Mouse (Mus musculus): ENCODE measurements around the gene Naa25. TPM values are rescaled to one million over a fixed set of nuclear protein-coding genes. Genes with fewer than 3 reads are reported as not detected.

The Naa25 gene
- polyA plus RNA-seq, 1 experiment from 2014 or later, result 53.4 TPM

GRCm38 (mm10) chr5:121387126-121387525, 10.6 kb upstream of the Naa25 start:
- no peak overlapping the region for H3K27ac ChIP-seq (ENCODE audit: low read depth, low read length)
- no peaks in the 10 kb centered on the region for H3K36me3 ChIP-seq (ENCODE audit: control insufficient read depth, insufficient read depth, low read length)
- H3K9me3 ChIP-seq (ENCODE audit: control insufficient read depth, low read length), result no peaks in the 10 kb centered on the region
- H3K4me1 ChIP-seq (replicated peaks; ENCODE audit: control insufficient read depth, insufficient read depth, low read length), result peaks cover 8% of the 10 kb centered on the region; the same call in 1 of the 2 replicates
- H3K4me3 ChIP-seq (ENCODE audit: low read depth, low read length), result no peak overlapping the region
- H3K4me2 ChIP-seq (ENCODE audit: low read depth, low read length, severe bottlenecking), result no peak overlapping the region
- H3K27me3 ChIP-seq (ENCODE audit: control insufficient read depth, insufficient read depth, low read length), result peaks cover 4% of the 10 kb centered on the region; the same call in 1 of the 2 replicates
- H3K9ac ChIP-seq (ENCODE audit: low read length), result no peak overlapping the region
- DNase-seq (ENCODE audit: low spot score) (no peak), ATAC-seq (replicated peaks; ENCODE audit: low FRiP score) (no peak)
- 67% methylated on average over 4 of the region's 4 CpGs for whole genome bisulfite sequencing

GRCm38 (mm10) chr5:121389106-121389505, 8.6 kb upstream of the Naa25 start:
- no peak overlapping the region for H3K27ac ChIP-seq (ENCODE audit: low read depth, low read length)
- H3K4me3 ChIP-seq (ENCODE audit: low read depth, low read length), result no peak overlapping the region
- no peak overlapping the region for H3K4me2 ChIP-seq (ENCODE audit: low read depth, low read length, severe bottlenecking)
- no peaks in the 10 kb centered on the region for H3K36me3 ChIP-seq (ENCODE audit: control insufficient read depth, insufficient read depth, low read length)
- 72% methylated on average over 7 of the region's 7 CpGs for WGBS
- peaks cover 8% of the 10 kb centered on the region; the same call in 1 of the 2 replicates for H3K4me1 ChIP-seq (replicated peaks; ENCODE audit: control insufficient read depth, insufficient read depth, low read length)
- DNase-seq (ENCODE audit: low spot score), result no peak
- H3K9ac ChIP-seq (ENCODE audit: low read length), result no peak overlapping the region
- H3K9me3 ChIP-seq (ENCODE audit: control insufficient read depth, low read length), result no peaks in the 10 kb centered on the region
- peaks cover 4% of the 10 kb centered on the region; the same call in 1 of the 2 replicates for H3K27me3 ChIP-seq (ENCODE audit: control insufficient read depth, insufficient read depth, low read length)
- no peak for ATAC-seq (replicated peaks; ENCODE audit: low FRiP score)

- Histone ChIP-seq H3K27me3 (ENCODE audit: control insufficient read depth, insufficient read depth, low read length) (peaks cover 4% of the 10 kb centered on the region; the same call in 1 of the 2 replicates), H3K4me3 (ENCODE audit: low read depth, low read length) (no peak overlapping the region)
- ATAC-seq (replicated peaks; ENCODE audit: low FRiP score), result no peak
Observed at GRCm38 (mm10) chr5:121389691-121390090, 8.0 kb upstream of the Naa25 start.

GRCm38 (mm10) chr5:121392667-121393380, 4.9 kb upstream of the Naa25 start:
- Histone ChIP-seq H3K4me3 (ENCODE audit: low read depth, low read length) (no peak overlapping the region), H3K4me2 (ENCODE audit: low read depth, low read length, severe bottlenecking) (no peak overlapping the region), H3K9me3 (ENCODE audit: control insufficient read depth, low read length) (no peaks in the 10 kb centered on the region), H3K27me3 (ENCODE audit: control insufficient read depth, insufficient read depth, low read length) (no peaks in the 10 kb centered on the region), H3K4me1 (replicated peaks; ENCODE audit: control insufficient read depth, insufficient read depth, low read length) (no peaks in the 10 kb centered on the region), H3K27ac (ENCODE audit: low read depth, low read length) (no peak overlapping the region), H3K36me3 (ENCODE audit: control insufficient read depth, insufficient read depth, low read length) (no peaks in the 10 kb centered on the region), H3K9ac (ENCODE audit: low read length) (no peak overlapping the region)
- WGBS, result 63% methylated on average over 16 of the region's 16 CpGs
- DNase-seq (ENCODE audit: low spot score) (no peak), ATAC-seq (replicated peaks; ENCODE audit: low FRiP score) (no peak)

More at GRCm38 (mm10) chr5:121389691-121390090, 8.0 kb upstream of the Naa25 start:
- Histone ChIP-seq H3K27ac (ENCODE audit: low read depth, low read length) (no peak overlapping the region), H3K9me3 (ENCODE audit: control insufficient read depth, low read length) (no peaks in the 10 kb centered on the region), H3K36me3 (ENCODE audit: control insufficient read depth, insufficient read depth, low read length) (no peaks in the 10 kb centered on the region), H3K4me2 (ENCODE audit: low read depth, low read length, severe bottlenecking) (no peak overlapping the region), H3K9ac (ENCODE audit: low read length) (no peak overlapping the region), H3K4me1 (replicated peaks; ENCODE audit: control insufficient read depth, insufficient read depth, low read length) (peaks cover 4% of the 10 kb centered on the region; the same call in 1 of the 2 replicates)
- DNase-seq (ENCODE audit: low spot score), result no peak

- 87% methylated on average over 3 of the region's 3 CpGs for WGBS
- H3K36me3 ChIP-seq (ENCODE audit: control insufficient read depth, insufficient read depth, low read length), result no peaks in the 10 kb centered on the region
- no peaks in the 10 kb centered on the region for H3K9me3 ChIP-seq (ENCODE audit: control insufficient read depth, low read length)
- no peak overlapping the region for H3K9ac ChIP-seq (ENCODE audit: low read length)
- no peak overlapping the region for H3K27ac ChIP-seq (ENCODE audit: low read depth, low read length)
- no peak overlapping the region for H3K4me2 ChIP-seq (ENCODE audit: low read depth, low read length, severe bottlenecking)
- no peaks in the 10 kb centered on the region for H3K4me1 ChIP-seq (replicated peaks; ENCODE audit: control insufficient read depth, insufficient read depth, low read length)
- DNase-seq (ENCODE audit: low spot score), result no peak
- no peaks in the 10 kb centered on the region for H3K27me3 ChIP-seq (ENCODE audit: control insufficient read depth, insufficient read depth, low read length)
- no peak overlapping the region for H3K4me3 ChIP-seq (ENCODE audit: low read depth, low read length)
- ATAC-seq (replicated peaks; ENCODE audit: low FRiP score), result no peak
Observed at GRCm38 (mm10) chr5:121393402-121393801, 4.3 kb upstream of the Naa25 start.

GRCm38 (mm10) chr5:121395621-121396020, 2.1 kb upstream of the Naa25 start:
- H3K4me1 ChIP-seq (replicated peaks; ENCODE audit: control insufficient read depth, insufficient read depth, low read length), result 0 out of 2 replicates have a peak, but pooled peaks cover 2% of the 10 kb centered on the region
- H3K4me3 ChIP-seq (ENCODE audit: low read depth, low read length), result no peak overlapping the region
- no peak overlapping the region for H3K9ac ChIP-seq (ENCODE audit: low read length)
- no peak overlapping the region for H3K4me2 ChIP-seq (ENCODE audit: low read depth, low read length, severe bottlenecking)
- no peak for DNase-seq (ENCODE audit: low spot score)
- no peaks in the 10 kb centered on the region for H3K27me3 ChIP-seq (ENCODE audit: control insufficient read depth, insufficient read depth, low read length)
- no peaks in the 10 kb centered on the region for H3K9me3 ChIP-seq (ENCODE audit: control insufficient read depth, low read length)
- no peaks in the 10 kb centered on the region for H3K36me3 ChIP-seq (ENCODE audit: control insufficient read depth, insufficient read depth, low read length)
- no peak for ATAC-seq (replicated peaks; ENCODE audit: low FRiP score)
- WGBS, result 84% methylated on average over 5 of the region's 5 CpGs
- no peak overlapping the region for H3K27ac ChIP-seq (ENCODE audit: low read depth, low read length)

GRCm38 (mm10) chr5:121398146-121398964, 619 bp downstream of the Naa25 start:
- ATAC-seq (replicated peaks; ENCODE audit: low FRiP score) (peak; percentile 79), DNase-seq (ENCODE audit: low spot score) (peak; percentile 80)
- peak overlapping the region; percentile 96 for H3K4me3 ChIP-seq (ENCODE audit: low read depth, low read length)
- peak overlapping the region; percentile 87 for H3K9ac ChIP-seq (ENCODE audit: low read length)
- H3K27me3 ChIP-seq (ENCODE audit: control insufficient read depth, insufficient read depth, low read length), result no peaks in the 10 kb centered on the region
- WGBS, result under 1% methylated on average over 65 of the region's 67 CpGs
- H3K4me2 ChIP-seq (ENCODE audit: low read depth, low read length, severe bottlenecking), result peak overlapping the region; percentile 88
- peak overlapping the region; percentile 6; the same call in 1 of the 2 replicates for H3K27ac ChIP-seq (ENCODE audit: low read depth, low read length)
- H3K4me1 ChIP-seq (replicated peaks; ENCODE audit: control insufficient read depth, insufficient read depth, low read length), result 0 out of 2 replicates have a peak, but pooled peaks cover 2% of the 10 kb centered on the region
- H3K9me3 ChIP-seq (ENCODE audit: control insufficient read depth, low read length), result no peaks in the 10 kb centered on the region
- no peaks in the 10 kb centered on the region for H3K36me3 ChIP-seq (ENCODE audit: control insufficient read depth, insufficient read depth, low read length)

GRCm38 (mm10) chr5:121398965-121399462, 1.3 kb downstream of the Naa25 start:
- ATAC-seq (replicated peaks; ENCODE audit: low FRiP score) (no peak), DNase-seq (ENCODE audit: low spot score) (no peak)
- peak overlapping the region; percentile 88 for H3K4me2 ChIP-seq (ENCODE audit: low read depth, low read length, severe bottlenecking)
- H3K9ac ChIP-seq (ENCODE audit: low read length), result peak overlapping the region; percentile 87
- H3K27me3 ChIP-seq (ENCODE audit: control insufficient read depth, insufficient read depth, low read length), result no peaks in the 10 kb centered on the region
- H3K27ac ChIP-seq (ENCODE audit: low read depth, low read length), result no peak overlapping the region
- H3K4me3 ChIP-seq (ENCODE audit: low read depth, low read length), result peak overlapping the region; percentile 96
- WGBS, result 62% methylated on average over 9 of the region's 9 CpGs
- H3K9me3 ChIP-seq (ENCODE audit: control insufficient read depth, low read length), result no peaks in the 10 kb centered on the region
- 0 out of 2 replicates have a peak, but pooled peaks cover 2% of the 10 kb centered on the region for H3K4me1 ChIP-seq (replicated peaks; ENCODE audit: control insufficient read depth, insufficient read depth, low read length)
- no peaks in the 10 kb centered on the region for H3K36me3 ChIP-seq (ENCODE audit: control insufficient read depth, insufficient read depth, low read length)

Data from forebrain, embryonic 11.5 days (tissue).